Mouse (Mus musculus) spleen, adult 2 months (tissue): ENCODE data around the gene Lef1.

Experiments
- CTCF ChIP-seq: fragments of 200-500 bp; IDR thresholded peaks from 2 replicates; pipeline ENCODE4 v1.5.1; 2011; ENCODE audit warnings: mild to moderate bottlenecking, inconsistent platforms; ENCODE audit not compliant: insufficient read depth, insufficient read length, insufficient replicate concordance; ENCODE audit errors: extremely low read depth
- POLR2A ChIP-seq: fragments of 200-500 bp; IDR thresholded peaks from 2 replicates; pipeline ENCODE4 v1.6.1; 2011; ENCODE audit warnings: low read depth, low read length, inconsistent platforms

- no peak for TF ChIP-seq POLR2A
- TF ChIP-seq CTCF = no peak
Measured at GRCm38 (mm10) chr3:131169161-131169560, 58.9 kb downstream of the Lef1 start.
